Mouse (Mus musculus) myocyte (in vitro differentiated cells): ENCODE data around the gene Adamtsl4.

Experiments used
- E2F4 ChIP-seq: IDR thresholded peaks from one replicate; pipeline ENCODE4 v1.6.1; 2011; ENCODE audit warnings: mild to moderate bottlenecking, control low read depth, moderate library complexity; ENCODE audit not compliant: insufficient read depth
- MAX ChIP-seq: IDR thresholded peaks from one replicate; pipeline ENCODE4 v1.6.1; 2011; ENCODE audit warnings: low read depth, mild to moderate bottlenecking, control low read depth
- MYOD1 ChIP-seq, 3 experiments: IDR thresholded peaks; one replicate each; pipeline ENCODE4 v1.6.1; 2011; ENCODE audit warnings: control low read depth in 2 of 3, low read depth in 2 of 3, mild to moderate bottlenecking in 2 of 3, moderate library complexity in 1 of 3; ENCODE audit not compliant: insufficient read length in 2 of 3, control insufficient read depth in 1 of 3
- MYOG ChIP-seq, 3 experiments: IDR thresholded peaks; one replicate each; pipeline ENCODE4 v1.6.1; 2011; ENCODE audit warnings: control low read depth in 2 of 3, low read depth in 2 of 3, mild to moderate bottlenecking in 2 of 3; ENCODE audit not compliant: insufficient read length in 2 of 3, control insufficient read depth in 1 of 3, insufficient read depth in 1 of 3
- POLR2A ChIP-seq: IDR thresholded peaks from one replicate; pipeline ENCODE4 v1.6.1; 2011; ENCODE audit warnings: low read depth, mild to moderate bottlenecking, control low read depth, moderate library complexity; ENCODE audit not compliant: insufficient read length
- REST ChIP-seq: IDR thresholded peaks from one replicate; pipeline ENCODE4 v1.6.1; 2011; ENCODE audit warnings: mild to moderate bottlenecking, control low read depth, moderate library complexity; ENCODE audit not compliant: insufficient read depth, insufficient read length
- TCF12 ChIP-seq: IDR thresholded peaks from one replicate; pipeline ENCODE4 v1.6.1; 2011; ENCODE audit warnings: mild to moderate bottlenecking, control low read depth; ENCODE audit not compliant: poor library complexity, insufficient read depth, severe bottlenecking
- USF1 ChIP-seq: IDR thresholded peaks from one replicate; pipeline ENCODE4 v1.6.1; 2011; ENCODE audit warnings: low read depth, mild to moderate bottlenecking, control low read depth, moderate library complexity

DNA sequence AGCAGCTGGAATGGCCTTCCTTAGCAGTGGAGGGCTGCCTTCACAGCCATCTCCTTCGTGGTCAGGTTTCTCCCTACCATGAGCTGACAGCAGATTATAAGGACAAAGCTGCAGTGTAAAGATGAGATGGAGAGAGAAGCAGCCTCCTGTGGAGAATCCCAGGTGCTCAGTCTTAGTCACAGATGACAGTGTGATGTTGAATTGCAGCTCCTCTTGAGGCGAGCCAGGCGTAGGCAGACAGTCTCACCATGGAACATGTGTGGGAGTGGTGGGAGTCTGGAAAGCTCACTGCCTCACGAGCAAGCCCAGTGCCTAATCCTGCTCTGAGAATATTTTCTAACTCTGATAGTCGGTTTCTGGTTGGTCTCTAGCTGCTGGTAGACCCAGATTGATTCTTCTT, 60.0 kb downstream of the Adamtsl4 start:
- TF ChIP-seq POLR2A (no peak), USF1 (no peak), MAX (no peak), MYOG (IDR thresholded peaks at IDR 0.05; ENCODE audit: control insufficient read depth in 1 of 3, insufficient read depth in 1 of 3, insufficient read length in 2 of 3, low read depth in 2 of 3) (no peak), TCF12 (no peak), E2F4 (no peak), MYOD1 (IDR thresholded peaks at IDR 0.05; ENCODE audit: control insufficient read depth in 1 of 3, insufficient read length in 2 of 3, low read depth in 2 of 3) (no peak), REST (no peak)
